Mouse (Mus musculus) lung, embryonic 14.5 days (tissue): ENCODE data around the gene Gm20388. TPM values are rescaled to one million over a fixed set of nuclear protein-coding genes. Genes with fewer than 3 reads are reported as not detected.
A peak's percentile ranks its signal among the peaks of the same experiment; 100 is the strongest.

ENCODE experiments used
- ATAC-seq: fragments of 200-750 bp; cut with Nextera tagmentation; 2 replicates; pipeline ENCODE4 v1.8.0; 2017; ENCODE audit warnings: mild to moderate bottlenecking, moderate TSS enrichment, moderate library complexity; ENCODE audit not compliant: insufficient read depth
- DNase-seq: peaks from one replicate; pipeline ENCODE4 v3.0.0-alpha.2; 2015
- H3K27ac ChIP-seq: fragments of 300-500 bp; sonication (generic); 2 replicates; pipeline ENCODE4 v1.5.1; 2014; ENCODE audit warnings: low read depth, mild to moderate bottlenecking, moderate library complexity
- H3K27me3 ChIP-seq: fragments of 300-500 bp; sonication (generic); 2 replicates; pipeline ENCODE4 v1.6.1; 2014; ENCODE audit warnings: low read length, control low read depth; ENCODE audit not compliant: insufficient read depth
- H3K36me3 ChIP-seq: fragments of 300-500 bp; sonication (generic); 2 replicates; pipeline ENCODE4 v1.6.1; 2014; ENCODE audit warnings: control low read depth; ENCODE audit not compliant: insufficient read depth
- H3K4me1 ChIP-seq: fragments of 300-500 bp; sonication (generic); 2 replicates; pipeline ENCODE4 v1.6.1; 2014; ENCODE audit warnings: antibody characterized with exemption, control low read depth; ENCODE audit not compliant: insufficient read depth
- H3K4me2 ChIP-seq: fragments of 300-500 bp; sonication (generic); 2 replicates; pipeline ENCODE4 v1.6.1; 2014; ENCODE audit warnings: mild to moderate bottlenecking
- H3K4me3 ChIP-seq: fragments of 300-500 bp; sonication (generic); 2 replicates; pipeline ENCODE4 v1.5.1; 2014; ENCODE audit warnings: low read depth, low read length
- H3K9ac ChIP-seq: fragments of 300-500 bp; sonication (generic); 2 replicates; pipeline ENCODE4 v1.6.1; 2014
- H3K9me3 ChIP-seq: fragments of 300-500 bp; sonication (generic); 2 replicates; pipeline ENCODE4 v1.6.1; 2016; ENCODE audit warnings: low read depth, low read length, control low read depth
- CTCF ChIP-seq: IDR thresholded peaks from 2 replicates; pipeline ENCODE4 v1.5.1; 2016; ENCODE audit warnings: antibody characterized with exemption, low read depth
- WGBS: fragments of 180-500 bp; shearing (Covaris S2); extraction: QIAGEN DNeasy Blood & Tissue Kit; methylation state at CpG from one replicate; pipeline ENCODE4 v1.1.7; 2014; 5-methylcytosine and 5-hydroxymethylcytosine counted together
- polyA plus RNA-seq: library from polyadenylated mRNA; unstranded; fragments of >200 nt; fragmentation: Nextera tagmentation; extraction: Ambion mirVana; gene quantifications from 2 replicates; pipeline ENCODE4 v1.2.1, GENCODE M21; 2014

Gm20388 gene
- polyA plus RNA-seq, 1 experiment from 2014 or later, result not detected

DNA sequence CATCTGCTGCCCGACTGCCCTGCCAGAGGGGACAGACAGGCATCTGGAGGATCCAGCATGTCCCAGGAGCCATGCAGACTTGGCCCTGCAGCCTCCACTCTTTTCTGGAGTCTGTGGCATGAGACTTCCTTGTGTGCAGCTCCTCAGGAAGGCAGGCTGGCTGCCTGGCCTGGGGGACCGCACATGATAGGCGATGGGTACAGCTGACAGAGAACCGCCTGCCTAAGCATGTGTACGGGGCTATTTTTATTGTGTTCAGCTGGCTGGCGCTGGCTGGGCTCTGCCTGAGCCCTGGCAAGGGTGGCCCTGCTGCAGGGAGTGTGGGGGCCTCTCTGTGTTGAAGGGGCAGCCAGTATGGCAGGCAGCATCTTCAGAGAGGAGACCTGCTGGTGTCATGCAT is 573.8 kb downstream of the Gm20388 start:
- DNase-seq, result no peak
- no peak overlapping the region for H3K4me3 ChIP-seq
- WGBS, result 66% methylated on average over 6 of the region's 6 CpGs

GRCm38 (mm10) chr8:120485116-120485515 is 574.5 kb downstream of the Gm20388 start:
- Histone ChIP-seq H3K36me3 (no peaks in the 10 kb centered on the region), H3K27me3 (0 out of 2 replicates have a peak, but pooled peaks cover 3% of the 10 kb centered on the region), H3K9me3 (no peaks in the 10 kb centered on the region), H3K9ac (no peak overlapping the region), H3K4me2 (no peak overlapping the region; the same call in 1 of the 2 replicates), H3K27ac (no peak overlapping the region), H3K4me1 (peaks cover 20% of the 10 kb centered on the region), H3K4me3 (no peak overlapping the region)
- WGBS, result 45% methylated on average over 6 of the region's 6 CpGs
- TF ChIP-seq CTCF, result no peak
- no peak for ATAC-seq
- DNase-seq, result no peak

More for the DNA sequence above, 573.8 kb downstream of the Gm20388 start:
- Histone ChIP-seq H3K4me2 (no peak overlapping the region), H3K9ac (no peak overlapping the region; the same call in 1 of the 2 replicates), H3K27me3 (0 out of 2 replicates have a peak, but pooled peaks cover 3% of the 10 kb centered on the region), H3K27ac (no peak overlapping the region), H3K9me3 (no peaks in the 10 kb centered on the region), H3K36me3 (no peaks in the 10 kb centered on the region), H3K4me1 (peaks cover 15% of the 10 kb centered on the region)
- no peak for ATAC-seq
- TF ChIP-seq CTCF, result no peak

DNA sequence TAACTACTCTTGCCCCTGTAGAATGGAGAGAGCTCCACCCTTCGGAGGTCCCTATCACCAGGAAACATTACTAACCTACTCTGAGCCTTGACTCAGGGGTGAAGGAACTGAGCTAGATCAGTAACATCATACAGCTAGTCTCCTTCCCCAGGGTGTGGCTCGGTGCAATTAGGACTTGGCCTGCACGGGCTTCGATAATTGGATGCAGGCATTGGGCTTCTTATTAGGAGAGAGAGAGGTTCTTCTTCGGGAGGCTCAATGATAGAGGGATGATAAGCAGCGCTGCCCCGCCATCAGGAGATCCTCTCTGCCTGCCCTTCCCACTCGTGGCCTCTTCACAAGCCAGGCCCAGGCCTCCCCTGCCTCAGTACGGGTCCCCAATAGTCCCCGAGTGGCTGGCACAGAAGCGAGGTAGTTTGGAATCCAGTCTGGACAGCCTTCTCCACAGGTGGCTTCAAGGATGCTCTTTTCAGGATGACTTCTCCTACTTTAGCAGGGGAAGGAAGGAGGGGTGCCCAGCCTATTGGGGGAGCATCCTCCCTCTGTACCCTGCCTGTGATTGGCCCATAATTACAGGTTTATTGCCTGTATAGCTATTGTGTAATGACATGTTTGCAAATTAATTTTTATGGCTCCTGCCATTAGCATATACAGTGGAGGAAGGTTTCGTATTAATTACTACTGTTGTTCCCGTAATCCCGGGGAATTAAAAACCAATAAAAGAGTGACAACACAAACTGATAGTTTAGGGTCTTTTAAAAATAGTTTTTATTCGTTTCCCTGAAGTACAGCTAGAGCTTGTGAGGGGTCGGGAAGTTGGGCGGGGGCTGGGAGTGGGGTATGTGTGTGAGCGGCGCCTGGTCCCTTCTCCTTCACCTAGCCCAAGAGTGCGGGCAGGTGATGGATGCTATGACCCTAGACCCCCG is 575.2 kb downstream of the Gm20388 start:
- no peak for DNase-seq
- 38% methylated on average over 21 of the region's 21 CpGs for WGBS
- peak overlapping the region; percentile 99 for H3K4me2 ChIP-seq

DNA sequence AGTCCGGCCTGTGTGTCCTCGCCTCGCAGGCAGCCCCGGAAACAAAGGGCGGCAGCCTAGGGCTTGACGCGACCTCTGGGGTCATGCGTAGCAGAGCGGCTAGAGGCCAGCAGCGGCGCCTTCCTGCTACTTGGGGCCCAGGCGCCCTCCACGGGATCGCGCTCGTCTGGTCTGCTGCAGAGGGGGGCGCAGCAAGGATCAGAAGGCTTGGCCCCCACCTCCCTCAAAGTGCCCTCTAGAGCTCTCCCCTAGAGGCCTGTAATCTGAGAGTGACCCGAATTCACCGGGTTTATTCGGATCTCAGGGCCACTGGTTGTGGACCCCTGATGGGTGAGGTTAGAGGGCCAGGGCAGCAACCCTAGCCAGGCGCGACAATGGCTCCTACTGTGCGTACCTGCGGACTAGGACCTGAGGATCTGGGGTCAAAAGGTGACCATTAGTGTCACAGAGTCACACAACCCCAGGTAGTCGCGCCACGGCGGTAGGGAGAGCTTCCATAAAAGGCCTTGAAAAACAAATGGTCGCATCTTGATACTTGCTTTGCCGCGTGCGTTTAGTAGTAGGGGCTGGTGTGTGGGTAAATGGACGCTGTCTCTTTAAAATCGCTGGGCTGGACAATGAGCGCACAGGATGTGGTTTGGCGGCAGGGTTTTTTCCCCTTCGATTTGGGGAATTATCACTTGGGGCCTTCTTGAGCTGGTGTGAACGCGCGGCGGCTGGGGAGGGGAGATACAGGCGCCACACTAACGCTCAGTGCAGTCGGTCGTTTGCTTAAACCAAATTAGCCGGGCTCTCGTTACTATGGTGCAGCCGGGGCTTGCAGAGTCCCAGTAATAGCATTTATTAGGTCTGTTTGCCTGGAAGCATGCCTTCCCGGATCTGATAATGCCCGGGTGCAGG is 576.1 kb downstream of the Gm20388 start:
- WGBS, result 4% methylated on average over 50 of the region's 50 CpGs

More for the DNA sequence above, 575.2 kb downstream of the Gm20388 start:
- no peaks in the 10 kb centered on the region for H3K9me3 ChIP-seq
- H3K27ac ChIP-seq, result peak overlapping the region; percentile 97; the same call in 1 of the 2 replicates
- peaks cover 27% of the 10 kb centered on the region for H3K4me1 ChIP-seq
- H3K36me3 ChIP-seq, result no peaks in the 10 kb centered on the region
- TF ChIP-seq CTCF, result no peak
- H3K4me3 ChIP-seq, result peak overlapping the region; percentile 78
- no peak overlapping the region for H3K9ac ChIP-seq
- no peak for ATAC-seq
- 0 out of 2 replicates have a peak, but pooled peaks cover 3% of the 10 kb centered on the region for H3K27me3 ChIP-seq

DNA sequence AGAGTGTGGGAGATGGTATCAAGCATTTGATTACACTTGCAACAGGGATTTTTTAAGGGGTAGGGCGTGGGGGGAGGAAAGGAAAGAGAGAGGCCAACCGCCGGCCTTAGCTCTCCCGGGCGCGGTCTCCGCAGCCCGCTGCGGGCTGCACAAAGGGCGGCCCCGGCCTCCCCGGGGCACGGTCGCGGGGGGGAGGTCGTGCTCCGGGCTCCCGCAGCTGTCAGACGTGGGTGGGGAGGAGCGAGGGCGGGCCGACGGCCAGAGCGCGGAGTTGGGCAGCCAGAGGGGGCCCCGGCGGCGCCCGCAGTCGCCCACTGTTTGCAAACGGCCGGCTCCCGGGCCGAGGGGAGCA is 576.7 kb downstream of the Gm20388 start:
- Histone ChIP-seq H3K27me3 (0 out of 2 replicates have a peak, but pooled peaks cover 3% of the 10 kb centered on the region), H3K27ac (peak overlapping the region; percentile 97), H3K36me3 (no peaks in the 10 kb centered on the region), H3K9ac (peak overlapping the region; percentile 85), H3K4me2 (peak overlapping the region; percentile 99), H3K9me3 (no peaks in the 10 kb centered on the region), H3K4me1 (peaks cover 42% of the 10 kb centered on the region), H3K4me3 (peak overlapping the region; percentile 78)
- under 1% methylated on average over 33 of the region's 34 CpGs for WGBS
- TF ChIP-seq CTCF, result no peak
- ATAC-seq, result peak; percentile 6; the same call in 1 of the 2 replicates
- DNase-seq, result no peak

More for the DNA sequence above, 576.1 kb downstream of the Gm20388 start:
- Histone ChIP-seq H3K27me3 (0 out of 2 replicates have a peak, but pooled peaks cover 3% of the 10 kb centered on the region), H3K9me3 (no peaks in the 10 kb centered on the region), H3K4me3 (peak overlapping the region; percentile 78), H3K4me1 (peaks cover 36% of the 10 kb centered on the region), H3K4me2 (peak overlapping the region; percentile 99), H3K27ac (peak overlapping the region; percentile 97), H3K9ac (peak overlapping the region; percentile 85), H3K36me3 (no peaks in the 10 kb centered on the region)
- DNase-seq (peak; percentile 82), ATAC-seq (peak; percentile 45)
- TF ChIP-seq CTCF, result no peak

DNA sequence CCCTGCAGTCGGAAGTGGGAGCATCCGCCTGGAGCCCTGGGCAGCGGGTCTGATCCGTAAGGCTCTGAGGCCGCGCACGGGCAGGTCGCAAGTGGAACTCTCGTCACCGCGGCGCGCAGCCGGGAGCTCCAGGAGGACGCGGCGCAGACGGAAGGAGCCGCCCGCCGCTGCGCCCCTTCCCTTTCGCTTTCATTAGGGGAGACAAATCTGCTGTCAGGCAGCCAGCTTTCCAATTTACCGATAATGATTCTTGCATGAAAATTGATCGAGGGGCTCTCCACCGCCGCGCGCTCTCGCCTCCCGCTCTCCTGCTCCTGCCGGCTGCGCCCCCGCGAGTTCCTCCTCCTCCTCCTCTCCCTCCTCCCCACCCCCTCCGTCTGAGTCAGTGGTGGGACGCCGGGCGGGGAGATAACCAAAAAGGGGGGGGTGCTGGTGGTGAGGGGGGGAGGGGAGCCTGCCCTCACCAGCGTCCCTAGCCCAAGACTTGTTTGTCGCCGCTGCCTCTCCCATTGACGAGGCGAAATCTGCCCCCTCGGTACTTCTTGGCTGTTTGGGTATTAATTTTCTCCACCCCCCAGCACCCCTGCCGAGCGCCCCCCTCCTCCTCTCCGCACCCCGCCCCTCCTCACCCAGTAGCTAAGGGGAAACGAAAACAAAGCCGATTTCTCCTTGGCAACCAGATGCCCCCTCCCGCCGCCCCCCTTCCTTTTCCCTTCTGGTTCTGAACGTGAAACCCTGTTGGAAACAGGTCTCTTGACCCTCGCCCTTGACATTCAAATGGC is 577.3 kb downstream of the Gm20388 start:
- H3K9ac ChIP-seq, result peak overlapping the region; percentile 85
- peak overlapping the region; percentile 97 for H3K27ac ChIP-seq
- peak overlapping the region; percentile 78 for H3K4me3 ChIP-seq
- 0 out of 2 replicates have a peak, but pooled peaks cover 3% of the 10 kb centered on the region for H3K27me3 ChIP-seq
- no peaks in the 10 kb centered on the region for H3K9me3 ChIP-seq
- TF ChIP-seq CTCF, result no peak
- peaks cover 48% of the 10 kb centered on the region for H3K4me1 ChIP-seq
- ATAC-seq (no peak), DNase-seq (peak; percentile 75)
- under 1% methylated on average over 54 of the region's 55 CpGs for WGBS
- H3K4me2 ChIP-seq, result peak overlapping the region; percentile 99
- H3K36me3 ChIP-seq, result no peaks in the 10 kb centered on the region
